Mouse (Mus musculus) spleen, adult 2 months (tissue): ENCODE results near the gene Amn1.

ENCODE experiments used
- CTCF ChIP-seq: fragments of 200-500 bp; IDR thresholded peaks from 2 replicates; pipeline ENCODE4 v1.5.1; 2011; ENCODE audit warnings: mild to moderate bottlenecking, inconsistent platforms; ENCODE audit not compliant: insufficient read depth, insufficient read length, insufficient replicate concordance; ENCODE audit errors: extremely low read depth
- POLR2A ChIP-seq: fragments of 200-500 bp; IDR thresholded peaks from 2 replicates; pipeline ENCODE4 v1.6.1; 2011; ENCODE audit warnings: low read depth, low read length, inconsistent platforms

- TF ChIP-seq CTCF (no peak), POLR2A (no peak)
Measured at GRCm38 (mm10) chr6:149118935-149119334, 69.6 kb downstream of the Amn1 start.
